36 mouse cellular contexts compared by ENCODE assay signal in genomic region chr1:131058431-131058830, GRCm38 (mm10). TPM values are rescaled to one million over a fixed set of nuclear protein-coding genes. Genes with fewer than 3 reads are reported as not detected.
A peak's percentile ranks its signal among the peaks of the same experiment; 100 is the strongest.
DNase-seq lines count a peak whose midpoint lies in the region; ATAC-seq and TF ChIP-seq lines count a peak whose summit lies in the region.
"Had no signal": no experiment of that assay in that cellular context is flagged by ENCODE, and none has a peak within 500 bp of the region (broad histone marks: within the 10 kb centered on the region; RNA-seq: fewer than 3 reads in every experiment).

No protein-coding gene starts in this region.

- ATAC-seq in lung, embryonic 14.5 days (ENCODE audit: insufficient read depth) = peak; percentile 47; the same call in 1 of the 2 replicates
- ATAC-seq: midbrain, embryonic 16.5 days; Patski had no signal

- peaks cover 46% of the 10 kb centered on the region for H3K36me3 ChIP-seq in heart, embryonic 10.5 days
- peaks cover 45% of the 10 kb centered on the region for H3K36me3 ChIP-seq in lung, embryonic 14.5 days (ENCODE audit: insufficient read depth)
- H3K36me3 ChIP-seq in embryonic facial prominence, embryonic 10.5 days (replicated peaks) = peaks cover 52% of the 10 kb centered on the region

- no peak for TF ChIP-seq CTCF in lung, embryonic 14.5 days (IDR thresholded peaks at IDR 0.05; ENCODE audit: low read depth)

- H3K9me3 ChIP-seq in heart, embryonic 10.5 days = no peaks in the 10 kb centered on the region
- H3K9me3 ChIP-seq in lung, embryonic 14.5 days (ENCODE audit: low read depth, low read length) = no peaks in the 10 kb centered on the region
- H3K9me3 ChIP-seq in embryonic facial prominence, embryonic 10.5 days = no peaks in the 10 kb centered on the region
- H3K9me3 ChIP-seq: embryonic facial prominence, embryonic 13.5 days; hindbrain, embryonic 13.5 days; stomach, embryonic 15.5 days had no signal

- H3K27ac ChIP-seq in heart, embryonic 10.5 days = 0 out of 2 replicates have a peak overlapping the region, but pooled peaks have one; percentile 37
- H3K27ac ChIP-seq in lung, embryonic 14.5 days (ENCODE audit: low read depth) = no peak overlapping the region
- peak overlapping the region; percentile 35; the same call in 1 of the 2 replicates for H3K27ac ChIP-seq in embryonic facial prominence, embryonic 10.5 days (replicated peaks)
- H3K27ac ChIP-seq: embryonic facial prominence, embryonic 13.5 days; liver, embryonic 14.5 days; stomach, embryonic 15.5 days had no signal

- H3K4me1 ChIP-seq in heart, embryonic 10.5 days = peaks cover 65% of the 10 kb centered on the region
- H3K4me1 ChIP-seq in lung, embryonic 14.5 days (ENCODE audit: insufficient read depth) = peaks cover 18% of the 10 kb centered on the region
- peaks cover 52% of the 10 kb centered on the region for H3K4me1 ChIP-seq in embryonic facial prominence, embryonic 10.5 days

- peak; percentile 4 for DNase-seq in adrenal gland, adult 2 months
- no peak for DNase-seq in adrenal gland, adult 8-10 months
- DNase-seq in heart, embryonic 10.5 days (ENCODE audit: low spot score) = no peak
- DNase-seq in heart, postnatal 36 days = no peak
- DNase-seq in lung, embryonic 14.5 days = peak; percentile 52
- no peak for DNase-seq in lung, postnatal 10 days
- no peak for DNase-seq in embryonic facial prominence, embryonic 10.5 days (ENCODE audit: low spot score)
- DNase-seq: adrenal gland, postnatal 25 days; cerebellum, adult 11-12 months; cerebellum, adult 9-11 months; embryo, embryonic 11 days; gastrocnemius, postnatal 36 days; heart, postnatal 10 days; kidney, adult 11 months; kidney, postnatal 14 days; liver; lung, adult 2 months; right cerebral cortex, postnatal 25 days had no signal

- intact Hi-C loops in heart, postnatal 36 days (cut with DNase I) = loop anchor here (10.0 kb wide), 1 partner anchor 514 kb away; no protein-coding TSS in a partner anchor

- 45% methylated on average over 7 of the region's 7 CpGs for WGBS in heart, embryonic 10.5 days
- 29% methylated on average over 7 of the region's 7 CpGs for WGBS in lung, embryonic 14.5 days
- 80% methylated on average over 7 of the region's 7 CpGs for WGBS in embryonic facial prominence, embryonic 10.5 days

- no peak overlapping the region for H3K9ac ChIP-seq in lung, embryonic 14.5 days
- H3K9ac ChIP-seq: embryonic facial prominence, embryonic 13.5 days; hindbrain, embryonic 13.5 days; liver, embryonic 14.5 days; stomach, embryonic 15.5 days had no signal

- no peak overlapping the region for H3K4me3 ChIP-seq in heart, embryonic 10.5 days
- H3K4me3 ChIP-seq in lung, embryonic 14.5 days (ENCODE audit: low read depth, low read length) = no peak overlapping the region
- no peak overlapping the region for H3K4me3 ChIP-seq in embryonic facial prominence, embryonic 10.5 days
- H3K4me3 ChIP-seq: embryonic facial prominence, embryonic 13.5 days; hindbrain, embryonic 13.5 days; stomach, embryonic 15.5 days had no signal

- H3K27me3 ChIP-seq in heart, embryonic 10.5 days (ENCODE audit: insufficient read depth, poor library complexity, severe bottlenecking) = no peaks in the 10 kb centered on the region
- no peaks in the 10 kb centered on the region for H3K27me3 ChIP-seq in lung, embryonic 14.5 days (ENCODE audit: insufficient read depth, low read length)
- no peaks in the 10 kb centered on the region for H3K27me3 ChIP-seq in embryonic facial prominence, embryonic 10.5 days (replicated peaks; ENCODE audit: low read depth, poor library complexity, severe bottlenecking)
- H3K27me3 ChIP-seq: embryonic facial prominence, embryonic 13.5 days; hindbrain, embryonic 13.5 days; Patski; stomach, embryonic 15.5 days had no signal

- H3K4me2 ChIP-seq in lung, embryonic 14.5 days = no peak overlapping the region
- H3K4me2 ChIP-seq: embryonic facial prominence, embryonic 13.5 days; hindbrain, embryonic 13.5 days; stomach, embryonic 15.5 days had no signal

RNA-seq across cellular contexts. Expression of gene Il10, which starts 38.8 kb away (rescaled TPM):
- total RNA-seq in adrenal gland, adult 2 months (2021) = not detected
- polyA plus RNA-seq in adrenal gland, adult 2 months (2012; rRNA removed) = not detected in 2 replicates
- total RNA-seq in adrenal gland, adult 8-10 months (2022) = under 1 TPM in 1 of 4 experiments, not detected in 3; 0.30 TPM
- polyA plus RNA-seq in heart, embryonic 10.5 days (2016; fragmentation: Nextera tagmentation; extraction: Ambion mirVana) = not detected in 2 replicates
- total RNA-seq in heart, postnatal 36 days (2021) = not detected
- not detected in 2 replicates for polyA plus RNA-seq in lung, embryonic 14.5 days (2014; fragmentation: Nextera tagmentation; extraction: Ambion mirVana)
- polyA plus RNA-seq in embryonic facial prominence, embryonic 10.5 days (2016; fragmentation: Nextera tagmentation; extraction: Ambion mirVana) = not detected in 2 replicates
- total RNA-seq: adrenal gland, postnatal 25 days; gastrocnemius, postnatal 36 days; heart, adult 8-10 months; heart, postnatal 10 days; layer of hippocampus, adult 18-20 months; layer of hippocampus, postnatal 10 days; left cerebral cortex, adult 18-20 months; left cerebral cortex, postnatal 14 days; MEL; neutrophil, adult 5-6 weeks had no signal
- polyA plus RNA-seq: C2C12; embryonic facial prominence, embryonic 13.5 days; forebrain, embryonic 11.5 days; hindbrain, embryonic 13.5 days; kidney, embryonic 14.5 days; limb, embryonic 11.5 days; lung, adult 2 months; midbrain, embryonic 16.5 days; neural tube, embryonic 11.5 days; stomach, embryonic 15.5 days had no signal

RNA-seq across cellular contexts. Expression of gene Mapkapk2, which starts 39.2 kb away (rescaled TPM):
- 100 to 1,000 TPM; 161 to 176 TPM for total RNA-seq in adrenal gland, adult 2 months (2021)
- polyA plus RNA-seq in adrenal gland, adult 2 months (2012; rRNA removed) = 130 and 132 TPM in 2 replicates
- 100 to 1,000 TPM; 155 to 174 (median 159) TPM for total RNA-seq in adrenal gland, adult 8-10 months (2022)
- polyA plus RNA-seq in heart, embryonic 10.5 days (2016; fragmentation: Nextera tagmentation; extraction: Ambion mirVana) = 59.2 and 60.3 TPM in 2 replicates
- total RNA-seq in heart, postnatal 36 days (2021) = 100 to 1,000 TPM; 292 to 300 TPM
- 63.6 and 72.3 TPM in 2 replicates for polyA plus RNA-seq in lung, embryonic 14.5 days (2014; fragmentation: Nextera tagmentation; extraction: Ambion mirVana)
- 44.4 and 45.4 TPM in 2 replicates for polyA plus RNA-seq in embryonic facial prominence, embryonic 10.5 days (2016; fragmentation: Nextera tagmentation; extraction: Ambion mirVana)

Comparison
In these comparisons a context has a peak if more than half of its experiments do, and no peak if none do; other contexts are left out.
1. DNase-seq: peak in adrenal gland, adult 2 months (single experiment) and lung, embryonic 14.5 days (single experiment); none in adrenal gland, adult 8-10 months (single experiment), heart, embryonic 10.5 days (single experiment), heart, postnatal 36 days (0 of 2), lung, postnatal 10 days (single experiment) and embryonic facial prominence, embryonic 10.5 days (single experiment).